Mouse (Mus musculus) stomach, postnatal 0 days (tissue): Measurements from ENCODE around the gene Mlx. TPM values are rescaled to one million over a fixed set of nuclear protein-coding genes. Genes with fewer than 3 reads are reported as not detected.
"Not testable (repeated sequence)": the region's sequence is repeated elsewhere in the genome, so short reads cannot be mapped to it uniquely, and the experiment has no call there.

Experiments used
- ATAC-seq: fragments of 200-750 bp; cut with Nextera tagmentation; 2 replicates; pipeline ENCODE4 v1.8.0; 2017; ENCODE audit not compliant: low FRiP score, low TSS enrichment
- DNase-seq: peaks from one replicate; pipeline ENCODE4 v3.0.0-alpha.2; 2016; ENCODE audit warnings: low spot score
- H3K27ac ChIP-seq: fragments of 300-500 bp; sonication (generic); replicated peaks from 2 replicates; pipeline ENCODE4 v1.5.1; 2014; ENCODE audit warnings: mild to moderate bottlenecking, control low read depth
- H3K27me3 ChIP-seq: fragments of 300-500 bp; sonication (generic); 2 replicates; pipeline ENCODE4 v1.6.1; 2014; ENCODE audit warnings: low read length; ENCODE audit not compliant: control insufficient read depth, insufficient read depth
- H3K36me3 ChIP-seq: fragments of 300-500 bp; sonication (generic); 2 replicates; pipeline ENCODE4 v1.6.1; 2014; ENCODE audit warnings: low read length, mixed read lengths; ENCODE audit not compliant: control insufficient read depth, insufficient read depth
- H3K4me1 ChIP-seq: fragments of 300-500 bp; sonication (generic); replicated peaks from 2 replicates; pipeline ENCODE4 v1.6.1; 2014; ENCODE audit warnings: antibody characterized with exemption; ENCODE audit not compliant: control insufficient read depth, insufficient read depth
- H3K4me2 ChIP-seq: fragments of 300-500 bp; sonication (generic); replicated peaks from 2 replicates; pipeline ENCODE4 v1.6.1; 2014; ENCODE audit warnings: low read depth, mild to moderate bottlenecking, control low read depth, moderate library complexity
- H3K4me3 ChIP-seq: fragments of 300-500 bp; sonication (generic); 2 replicates; pipeline ENCODE4 v1.5.1; 2014; ENCODE audit warnings: low read depth, low read length, control low read depth
- H3K9ac ChIP-seq: fragments of 300-500 bp; sonication (generic); 2 replicates; pipeline ENCODE4 v1.6.1; 2014; ENCODE audit warnings: mild to moderate bottlenecking, low read length, control low read depth, mixed read lengths
- H3K9me3 ChIP-seq: fragments of 300-500 bp; sonication (generic); 2 replicates; pipeline ENCODE4 v1.6.1; 2016; ENCODE audit warnings: low read length; ENCODE audit not compliant: control insufficient read depth
- CTCF ChIP-seq: IDR thresholded peaks from 2 replicates; pipeline ENCODE4 v1.5.1; 2016; ENCODE audit warnings: antibody characterized with exemption, low read depth, mild to moderate bottlenecking, moderate library complexity
- EP300 ChIP-seq: optimal IDR thresholded peaks from 2 replicates; pipeline ENCODE3; 2016; ENCODE audit warnings: antibody characterized with exemption
- WGBS: fragments of 180-500 bp; shearing (Covaris S2); extraction: QIAGEN DNeasy Blood & Tissue Kit; methylation state at CpG from one replicate; pipeline ENCODE4 v1.1.7; 2014; 5-methylcytosine and 5-hydroxymethylcytosine counted together
- polyA plus RNA-seq: library from polyadenylated mRNA; unstranded; fragments of >200 nt; fragmentation: Nextera tagmentation; extraction: Ambion mirVana; gene quantifications from 2 replicates; pipeline ENCODE4 v1.2.1, GENCODE M21; 2015

The Mlx gene
- polyA plus RNA-seq, 1 experiment from 2014 or later = 42.3 TPM

DNA sequence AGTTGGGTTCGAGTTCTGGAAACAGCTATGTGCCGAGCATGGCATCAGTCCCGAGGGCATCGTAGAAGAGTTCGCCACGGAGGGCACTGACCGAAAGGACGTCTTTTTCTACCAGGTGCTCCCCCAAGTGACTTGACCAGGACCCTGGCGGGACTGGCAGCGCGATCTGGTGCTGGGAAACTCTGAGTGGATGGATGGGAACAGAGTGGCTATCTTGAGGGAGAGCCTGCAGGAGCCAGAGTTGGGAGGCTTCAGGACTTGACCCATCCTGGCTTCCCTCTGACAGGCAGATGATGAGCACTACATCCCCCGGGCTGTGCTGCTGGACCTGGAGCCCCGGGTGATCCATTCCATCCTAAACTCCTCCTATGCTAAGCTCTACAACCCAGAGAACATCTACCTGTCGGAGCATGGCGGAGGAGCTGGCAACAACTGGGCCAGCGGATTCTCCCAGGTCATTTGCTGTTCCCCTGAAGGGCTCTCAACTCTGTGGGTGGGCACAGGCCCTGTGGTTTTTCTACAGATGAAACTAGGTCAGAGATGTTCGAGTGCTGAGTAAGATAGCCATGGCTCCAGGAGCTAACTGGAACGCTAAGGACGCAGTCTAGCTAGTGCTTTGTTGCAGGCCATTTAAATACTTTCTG is 33.6 kb downstream of the Mlx start:
- H3K4me1 ChIP-seq = peaks cover 13% of the 10 kb centered on the region
- peak overlapping the region; percentile 86 for H3K27ac ChIP-seq
- H3K27me3 ChIP-seq = no peaks in the 10 kb centered on the region
- WGBS = 18% methylated on average over 19 of the region's 19 CpGs
- TF ChIP-seq CTCF = no peak
- TF ChIP-seq EP300 = no peak
- 0 out of 2 replicates have a peak, but pooled peaks cover 2% of the 10 kb centered on the region for H3K36me3 ChIP-seq
- H3K4me3 ChIP-seq = peak overlapping the region; percentile 55
- H3K4me2 ChIP-seq = peak overlapping the region; percentile 85
- no peaks in the 10 kb centered on the region for H3K9me3 ChIP-seq
- ATAC-seq = no peak
- no peak for DNase-seq
- peak overlapping the region; percentile 68 for H3K9ac ChIP-seq

DNA sequence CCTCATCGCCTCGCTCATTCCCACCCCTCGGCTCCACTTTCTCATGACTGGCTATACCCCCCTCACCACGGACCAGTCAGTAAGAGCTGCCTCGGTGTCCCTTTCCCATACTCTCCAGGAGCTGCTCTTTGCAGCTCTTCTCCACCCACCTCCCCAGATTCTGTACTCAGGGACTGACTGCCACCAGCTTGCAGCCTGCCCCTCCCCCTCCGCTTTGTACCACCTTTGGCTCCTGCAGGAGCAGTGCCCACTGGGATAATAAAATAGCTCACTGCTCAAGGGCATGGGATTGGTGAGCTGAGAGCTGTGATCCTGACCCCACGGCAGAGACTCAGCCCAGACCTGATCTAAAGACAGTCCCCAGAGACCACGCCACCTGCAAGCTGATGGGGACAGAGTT is 37.4 kb downstream of the Mlx start:
- not testable (repeated sequence) for H3K9me3 ChIP-seq, H3K4me3 ChIP-seq, H3K27ac ChIP-seq, H3K27me3 ChIP-seq, H3K36me3 ChIP-seq, DNase-seq, H3K9ac ChIP-seq, H3K4me1 ChIP-seq, H3K4me2 ChIP-seq, ATAC-seq
- WGBS = 90% methylated on average over 7 of the region's 8 CpGs

DNA sequence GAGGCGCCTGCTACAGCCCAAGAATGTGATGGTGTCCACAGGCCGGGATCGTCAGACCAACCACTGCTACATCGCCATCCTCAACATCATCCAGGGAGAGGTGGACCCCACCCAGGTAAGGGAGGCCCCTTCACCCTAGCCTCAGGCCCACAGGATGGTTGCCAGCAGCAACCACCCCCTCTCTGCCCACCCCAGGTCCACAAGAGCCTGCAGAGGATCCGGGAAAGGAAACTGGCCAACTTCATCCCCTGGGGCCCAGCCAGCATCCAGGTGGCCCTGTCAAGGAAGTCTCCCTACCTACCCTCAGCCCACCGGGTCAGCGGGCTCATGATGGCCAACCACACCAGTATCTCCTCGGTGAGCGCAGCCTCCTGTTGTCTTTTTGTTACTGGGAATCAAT is 37.9 kb downstream of the Mlx start:
- not testable (repeated sequence) for H3K9me3 ChIP-seq, H3K27me3 ChIP-seq, DNase-seq, H3K9ac ChIP-seq, H3K4me3 ChIP-seq, H3K36me3 ChIP-seq, ATAC-seq, H3K4me1 ChIP-seq, H3K4me2 ChIP-seq, H3K27ac ChIP-seq
- WGBS = 97% methylated on average over 7 of the region's 9 CpGs

DNA sequence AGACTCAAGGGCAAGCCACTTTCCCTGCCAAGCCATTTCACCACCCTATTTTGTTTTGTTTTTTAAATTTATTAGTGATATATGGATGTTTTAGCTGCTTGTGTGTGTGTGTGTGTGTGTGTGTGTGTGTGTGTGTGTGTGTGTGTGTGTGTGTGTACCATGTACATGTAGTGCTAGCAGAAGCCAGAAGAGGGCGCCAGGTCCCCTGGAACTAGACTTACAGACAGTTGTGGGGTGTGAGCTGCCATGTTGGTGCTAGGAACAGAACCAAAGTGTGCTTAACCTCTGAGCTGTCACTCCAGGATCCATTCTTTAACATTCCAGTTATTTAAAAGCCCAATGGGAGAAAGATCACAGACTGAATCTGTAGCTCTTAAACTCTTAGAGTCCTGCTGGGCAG is 40.0 kb downstream of the Mlx start:
- peaks cover 9% of the 10 kb centered on the region for H3K36me3 ChIP-seq
- 77% methylated on average over 1 of the region's 1 CpGs for WGBS
- no peak overlapping the region for H3K9ac ChIP-seq
- ATAC-seq (no peak), DNase-seq (no peak)
- H3K4me3 ChIP-seq = no peak overlapping the region
- peaks cover 3% of the 10 kb centered on the region; the same call in 1 of the 2 replicates for H3K4me1 ChIP-seq
- TF ChIP-seq CTCF (peak; percentile 53), EP300 (no peak)
- H3K9me3 ChIP-seq = no peaks in the 10 kb centered on the region
- no peak overlapping the region for H3K27ac ChIP-seq
- no peaks in the 10 kb centered on the region for H3K27me3 ChIP-seq
- no peak overlapping the region for H3K4me2 ChIP-seq

DNA sequence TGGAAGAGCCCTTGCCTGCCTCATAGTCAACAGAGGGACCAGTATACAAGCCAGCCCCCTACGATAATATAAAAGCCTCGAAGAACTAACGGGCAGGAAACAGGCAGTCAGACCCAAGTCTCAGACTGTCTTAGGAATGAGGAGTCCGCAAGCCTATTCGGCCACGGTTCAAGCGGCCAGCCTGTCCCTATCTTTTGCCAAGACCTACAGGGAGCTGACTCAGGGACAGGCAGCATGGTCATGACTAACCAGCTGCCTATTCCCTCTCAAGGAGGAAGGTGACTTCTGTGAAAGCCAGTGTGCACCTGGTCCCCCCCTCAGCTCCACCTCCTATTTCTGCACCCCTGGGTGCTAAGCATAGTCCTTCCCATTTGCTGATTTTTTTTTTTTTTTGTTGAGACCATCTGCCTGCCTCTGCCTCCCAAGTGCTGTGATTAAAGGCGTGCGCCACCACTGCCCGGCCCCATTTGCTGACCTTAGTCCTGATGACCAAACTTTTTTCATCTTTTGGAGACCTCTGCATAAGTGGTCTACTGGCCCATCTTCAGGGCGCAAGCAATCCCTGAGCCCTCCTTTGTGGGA is 42.0 kb downstream of the Mlx start:
- TF ChIP-seq EP300 (no peak), CTCF (no peak)

DNA sequence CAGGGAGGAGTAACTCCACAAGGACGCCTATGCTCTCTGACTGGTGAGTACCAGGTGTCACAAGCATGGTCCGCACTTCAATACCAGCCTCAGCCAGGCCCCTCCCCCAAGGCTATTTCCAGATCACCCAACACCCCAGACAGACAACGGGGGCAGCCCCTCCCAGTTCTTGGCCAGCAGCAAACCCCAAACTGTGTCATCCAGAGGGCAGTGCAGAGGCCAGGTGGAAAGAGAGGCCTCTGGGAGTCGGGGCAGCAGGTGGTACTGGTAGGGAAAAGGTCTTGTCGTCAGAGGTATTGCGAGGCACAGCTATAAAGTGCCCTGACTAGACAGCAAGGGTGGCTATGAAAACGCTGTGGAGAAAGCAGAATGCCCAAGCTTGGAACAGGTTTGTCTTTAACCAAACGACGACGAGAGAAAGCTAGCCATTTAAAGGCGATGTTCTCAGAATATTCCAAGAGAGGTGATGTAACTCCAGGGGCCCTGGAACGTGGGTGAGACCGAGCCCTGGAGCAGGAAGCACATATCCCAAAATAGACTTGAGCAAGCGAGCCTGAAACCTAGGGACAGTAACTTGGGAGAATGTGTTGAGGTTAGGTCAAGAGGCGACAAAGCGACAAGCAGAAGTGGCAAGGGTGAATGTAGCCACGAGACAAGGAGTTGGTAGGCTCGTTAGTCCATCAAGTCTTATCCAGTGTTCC is 43.1 kb downstream of the Mlx start:
- DNase-seq = peak; percentile 24

More for the DNA sequence above, 42.0 kb downstream of the Mlx start:
- Histone ChIP-seq H3K27me3 (no peaks in the 10 kb centered on the region), H3K4me3 (no peak overlapping the region), H3K9me3 (no peaks in the 10 kb centered on the region), H3K27ac (no peak overlapping the region), H3K9ac (no peak overlapping the region), H3K4me1 (peaks cover 3% of the 10 kb centered on the region; the same call in 1 of the 2 replicates), H3K4me2 (no peak overlapping the region), H3K36me3 (peaks cover 7% of the 10 kb centered on the region)
- 80% methylated on average over 11 of the region's 11 CpGs for WGBS
- no peak for DNase-seq
- ATAC-seq = peak; percentile 20; the same call in 1 of the 2 replicates

More for the DNA sequence above, 43.1 kb downstream of the Mlx start:
- no peaks in the 10 kb centered on the region for H3K9me3 ChIP-seq
- H3K27ac ChIP-seq = 0 out of 2 replicates have a peak overlapping the region, but pooled peaks have one; percentile 30
- H3K4me3 ChIP-seq = no peak overlapping the region
- peaks cover 7% of the 10 kb centered on the region for H3K36me3 ChIP-seq
- no peaks in the 10 kb centered on the region for H3K27me3 ChIP-seq
- no peak overlapping the region for H3K4me2 ChIP-seq
- TF ChIP-seq CTCF (no peak), EP300 (no peak)
- no peak overlapping the region for H3K9ac ChIP-seq
- ATAC-seq = peak; percentile 44; the same call in 1 of the 2 replicates
- WGBS = 35% methylated on average over 18 of the region's 18 CpGs
- peaks cover 3% of the 10 kb centered on the region; the same call in 1 of the 2 replicates for H3K4me1 ChIP-seq
